Mouse (Mus musculus) cerebellum, adult (tissue): ENCODE measurements at regions not wholly inside any gene's neighbourhood (a gene's known extent, or its start where the extent isn't known, plus 50 kb on each side); places are given as distances from the start of the nearest gene placed in this dataset.
"Not testable (repeated sequence)": the region's sequence is repeated elsewhere in the genome, so short reads cannot be mapped to it uniquely, and the experiment has no call there.

ENCODE experiments used
- ATAC-seq: cut with Nextera tagmentation; 2 replicates; pipeline ENCODE4 v1.9.2; 2017; ENCODE audit warnings: mild to moderate bottlenecking, moderate library complexity, mixed read lengths; ENCODE audit not compliant: insufficient number of reproducible peaks, low FRiP score, low TSS enrichment

GRCm38 (mm10) chr8:42442786-42443185 lies 698.5 kb downstream of the Triml1 start:
- ATAC-seq: no peak

- no peak for ATAC-seq
Observed at GRCm38 (mm10) chr8:42402632-42403031, 738.7 kb downstream of the Triml1 start.

GRCm38 (mm10) chr8:42396886-42397285 lies 744.4 kb downstream of the Triml1 start:
- ATAC-seq: no peak

- no peak for ATAC-seq
Observed at GRCm38 (mm10) chr8:42388816-42389215, 752.5 kb downstream of the Triml1 start.

GRCm38 (mm10) chr8:42348073-42348603 lies 793.1 kb downstream of the Triml1 start:
- ATAC-seq: no peak

- ATAC-seq: no peak
Observed at GRCm38 (mm10) chr8:42334708-42335107, 806.6 kb downstream of the Triml1 start.

GRCm38 (mm10) chr8:42324663-42325062 lies 816.6 kb downstream of the Triml1 start:
- ATAC-seq: no peak

- ATAC-seq: no peak
Observed at GRCm38 (mm10) chr8:42322862-42323261, 818.4 kb downstream of the Triml1 start.

- no peak for ATAC-seq
Observed at GRCm38 (mm10) chr8:42311060-42311459, 830.2 kb downstream of the Triml1 start.

GRCm38 (mm10) chr8:42291392-42291791 lies 849.9 kb downstream of the Triml1 start:
- ATAC-seq: no peak

GRCm38 (mm10) chr8:42282011-42282410 lies 859.3 kb downstream of the Triml1 start:
- ATAC-seq: no peak

GRCm38 (mm10) chr8:42253358-42253757 lies 836.5 kb upstream of the Frg1 start:
- no peak for ATAC-seq

- not testable (repeated sequence) for ATAC-seq
Observed at GRCm38 (mm10) chr8:42242321-42242720, 825.4 kb upstream of the Frg1 start.

- ATAC-seq: no peak
Observed at GRCm38 (mm10) chr8:42219857-42220600, 803.2 kb upstream of the Frg1 start.

- ATAC-seq: no peak
Observed at GRCm38 (mm10) chr8:42210943-42211342, 794.1 kb upstream of the Frg1 start.

- ATAC-seq: no peak
Observed at GRCm38 (mm10) chr8:42209989-42210388, 793.1 kb upstream of the Frg1 start.

- ATAC-seq: no peak
Observed at GRCm38 (mm10) chr8:42197257-42197656, 780.4 kb upstream of the Frg1 start.

- no peak for ATAC-seq
Observed at GRCm38 (mm10) chr8:42193902-42194550, 777.2 kb upstream of the Frg1 start.

- no peak for ATAC-seq
Observed at GRCm38 (mm10) chr8:42187083-42187482, 770.2 kb upstream of the Frg1 start.

GRCm38 (mm10) chr8:42183288-42183878 lies 766.5 kb upstream of the Frg1 start:
- ATAC-seq: no peak

- ATAC-seq: no peak
Observed at GRCm38 (mm10) chr8:42162441-42162840, 745.6 kb upstream of the Frg1 start.
